Mouse (Mus musculus): ENCODE data around the gene Ptk6. TPM values are rescaled to one million over a fixed set of nuclear protein-coding genes. Genes with fewer than 3 reads are reported as not detected.

Gene Ptk6
- total RNA-seq, 2 experiments from 2014 or later, result not detected

DNA sequence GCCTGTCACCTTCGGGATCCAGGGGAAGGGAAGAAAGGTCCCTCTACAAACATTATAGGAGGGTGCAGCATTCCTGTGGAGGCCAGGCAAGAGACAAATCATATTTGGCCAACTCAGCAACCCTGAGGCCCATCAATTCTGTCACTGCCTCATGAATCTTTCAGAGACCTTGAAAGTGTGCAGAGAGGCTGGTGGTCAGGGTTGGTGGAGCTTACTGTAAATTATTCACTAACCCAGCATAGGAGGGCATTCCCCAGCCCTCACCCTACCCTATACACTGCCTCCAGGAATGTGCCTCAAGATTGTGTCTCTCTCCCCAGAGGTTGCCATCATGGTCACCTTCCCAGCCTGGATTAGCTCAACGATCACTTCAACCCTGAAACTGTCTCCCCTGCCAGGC, 57.9 kb downstream of the Ptk6 start:
- no peak for DNase-seq
- intact Hi-C loops (cut with DNase I), result no loop called here

Other genes starting within 250 kb of the Ptk6 start
- 10 to 100 TPM; 10.4 to 16.0 TPM for gene Nkain4, start 248.1 kb downstream of the Ptk6 start, total RNA-seq (2021)
- gene Arfgap1, start 235.6 kb downstream of the Ptk6 start, total RNA-seq (2021), result 10 to 100 TPM; 47.2 to 50.5 TPM
- under 1 TPM; 0.62 to 0.92 TPM for gene Col20a1, start 216.3 kb downstream of the Ptk6 start, total RNA-seq (2021)
- under 1 TPM; 0.12 to 0.34 TPM for gene Chrna4, start 159.2 kb downstream of the Ptk6 start, total RNA-seq (2021)
- gene Kcnq2, start 67.5 kb downstream of the Ptk6 start, total RNA-seq (2021), result not detected
- 100 to 1,000 TPM; 640 to 727 TPM for gene Eef1a2, start 45.8 kb downstream of the Ptk6 start, total RNA-seq (2021)
- 10 to 100 TPM; 60.7 to 62.1 TPM for gene Ppdpf, start 15.5 kb downstream of the Ptk6 start, total RNA-seq (2021)
- gene Srms, start 10.4 kb upstream of the Ptk6 start, total RNA-seq (2021), result under 1 TPM; 0.17 to 0.25 TPM
- gene Fndc11, start 17.2 kb upstream of the Ptk6 start, total RNA-seq (2021), result under 1 TPM in 1 of 2 experiments, not detected in 1; 0.30 TPM
- 10 to 100 TPM in 1 of 2 experiments, 1 to 10 TPM in 1; 9.3 to 10.2 TPM for gene Helz2, start 39.2 kb upstream of the Ptk6 start, total RNA-seq (2021)
- 10 to 100 TPM; 12.3 to 15.3 TPM for gene Gmeb2, start 85.2 kb upstream of the Ptk6 start, total RNA-seq (2021)
- under 1 TPM in 1 of 2 experiments, not detected in 1; 0.37 TPM for gene Stmn3, start 111.7 kb upstream of the Ptk6 start, total RNA-seq (2021)
- gene Rtel1, start 117.0 kb upstream of the Ptk6 start, total RNA-seq (2021), result 10 to 100 TPM; 24.8 to 27.7 TPM
- gene Zgpat, start 162.1 kb upstream of the Ptk6 start, total RNA-seq (2021), result 10 to 100 TPM; 19.6 to 19.7 TPM
- 10 to 100 TPM; 38.3 to 40.4 TPM for gene Arfrp1, start 162.6 kb upstream of the Ptk6 start, total RNA-seq (2021)
- gene Lime1, start 177.3 kb upstream of the Ptk6 start, total RNA-seq (2021), result 1 to 10 TPM; 9.3 to 9.9 TPM

Data from heart, postnatal 10 days (tissue).